Mouse (Mus musculus) mouse trophoblast stem cell (cell line): ENCODE results near the gene Chil4.
"Not testable (repeated sequence)": the region's sequence is repeated elsewhere in the genome, so short reads cannot be mapped to it uniquely, and the experiment has no call there.

Experiments
- in situ Hi-C, 2 experiments: fragments of 300-500 bp; cut with MseI, MboI; formaldehyde crosslinking; loops; 2 replicates in 1 of 2; 3 replicates in 1 of 2; pipeline ENCODE4 v1.15.1; 2025

Chil4 gene

GRCm38 (mm10) chr3:106219407-106219806 is at the start of gene Chil4:
Gene Chil4, minus strand, starts transcription at chr3:106219507.
- in situ Hi-C loops, result no loop called here

GRCm38 (mm10) chr3:106265854-106266253 is 46.5 kb upstream of the Chil4 start:
- in situ Hi-C loops, result no loop called here

GRCm38 (mm10) chr3:106264854-106265253 is 45.5 kb upstream of the Chil4 start:
- in situ Hi-C loops, result no loop called here

- in situ Hi-C loops, result not testable (repeated sequence)
These were observed 37.8 kb upstream of the Chil4 start for GRCm38 (mm10) chr3:106257076-106257475.

- in situ Hi-C loops, result no loop called here
These were observed 33.4 kb upstream of the Chil4 start for GRCm38 (mm10) chr3:106252719-106253118.

- in situ Hi-C loops, result not testable (repeated sequence)
These were observed 31.6 kb upstream of the Chil4 start for GRCm38 (mm10) chr3:106250763-106251399.

- in situ Hi-C loops, result not testable (repeated sequence)
These were observed 28.1 kb upstream of the Chil4 start for GRCm38 (mm10) chr3:106247369-106247768.

GRCm38 (mm10) chr3:106240210-106240609 is 20.9 kb upstream of the Chil4 start:
- in situ Hi-C loops, result not testable (repeated sequence)

GRCm38 (mm10) chr3:106239196-106239791 is 20.0 kb upstream of the Chil4 start:
- in situ Hi-C loops, result no loop called here

GRCm38 (mm10) chr3:106223391-106223790 is 4.1 kb upstream of the Chil4 start:
- in situ Hi-C loops, result not testable (repeated sequence)

GRCm38 (mm10) chr3:106221625-106222265 is 2.4 kb upstream of the Chil4 start:
- in situ Hi-C loops, result no loop called here

- in situ Hi-C loops, result not testable (repeated sequence)
These were observed 888 bp downstream of the Chil4 start for GRCm38 (mm10) chr3:106218284-106218954.

GRCm38 (mm10) chr3:106198030-106198429 is 21.3 kb downstream of the Chil4 start:
- in situ Hi-C loops, result not testable (repeated sequence)

- in situ Hi-C loops, result not testable (repeated sequence)
These were observed 22.1 kb downstream of the Chil4 start for GRCm38 (mm10) chr3:106197246-106197645.

- in situ Hi-C loops, result no loop called here
These were observed 23.0 kb downstream of the Chil4 start for GRCm38 (mm10) chr3:106196276-106196675.

- in situ Hi-C loops, result no loop called here
These were observed 23.8 kb downstream of the Chil4 start for GRCm38 (mm10) chr3:106195486-106195885.

GRCm38 (mm10) chr3:106187991-106188390 is 31.3 kb downstream of the Chil4 start:
- in situ Hi-C loops, result no loop called here

- in situ Hi-C loops, result no loop called here
These were observed 41.7 kb downstream of the Chil4 start for GRCm38 (mm10) chr3:106177509-106178189.

GRCm38 (mm10) chr3:106174971-106175370 is 44.3 kb downstream of the Chil4 start:
- in situ Hi-C loops, result not testable (repeated sequence)

GRCm38 (mm10) chr3:106172506-106172905 is 46.8 kb downstream of the Chil4 start:
- in situ Hi-C loops, result not testable (repeated sequence)

- in situ Hi-C loops, result no loop called here
These were observed 48.1 kb downstream of the Chil4 start for GRCm38 (mm10) chr3:106171135-106171731.
